17 mouse cellular contexts compared by ENCODE assay signal in genomic region chr1:193390004-193390403, GRCm38 (mm10). TPM values are rescaled to one million over a fixed set of nuclear protein-coding genes. Genes with fewer than 3 reads are reported as not detected.
DNase-seq lines count a peak whose midpoint lies in the region; ATAC-seq and TF ChIP-seq lines count a peak whose summit lies in the region.
"Had no signal": no experiment of that assay in that cellular context is flagged by ENCODE, and none has a peak within 500 bp of the region (broad histone marks: within the 10 kb centered on the region; RNA-seq: fewer than 3 reads in every experiment).

No protein-coding gene starts in this region.

- TF ChIP-seq CTCF in forebrain, postnatal 0 days (IDR thresholded peaks at IDR 0.05; ENCODE audit: low read depth), result no peak

- no peak for DNase-seq in forebrain, postnatal 0 days
- no peak for DNase-seq in hindbrain, embryonic 11.5 days (ENCODE audit: low spot score)
- no peak for DNase-seq in adrenal gland, postnatal 25 days
- DNase-seq: cerebellum, postnatal 36 days; kidney, postnatal 25 days; layer of hippocampus, adult 9-11 months; liver, postnatal 0 days; right cerebral cortex, postnatal 14 days; thymus, postnatal 36 days had no signal

- no peak overlapping the region for H3K9ac ChIP-seq in forebrain, embryonic 15.5 days (replicated peaks)
- H3K9ac ChIP-seq in forebrain, postnatal 0 days, result no peak overlapping the region
- no peak overlapping the region for H3K9ac ChIP-seq in hindbrain, embryonic 11.5 days (ENCODE audit: low read depth, low read length)
- no peak overlapping the region for H3K9ac ChIP-seq in hindbrain, embryonic 16.5 days (ENCODE audit: low read depth, low read length)
- H3K9ac ChIP-seq in hindbrain, embryonic 12.5 days, result no peak overlapping the region
- H3K9ac ChIP-seq in midbrain, embryonic 16.5 days (ENCODE audit: low read depth, low read length), result no peak overlapping the region
- H3K9ac ChIP-seq: limb, embryonic 15.5 days; liver, postnatal 0 days had no signal

- H3K4me1 ChIP-seq in forebrain, embryonic 15.5 days, result peaks cover 29% of the 10 kb centered on the region
- peaks cover 7% of the 10 kb centered on the region for H3K4me1 ChIP-seq in forebrain, postnatal 0 days (ENCODE audit: insufficient read depth)
- H3K4me1 ChIP-seq in hindbrain, embryonic 11.5 days (replicated peaks; ENCODE audit: control insufficient read depth, insufficient read depth, low read length), result peaks cover 6% of the 10 kb centered on the region
- peaks cover 22% of the 10 kb centered on the region for H3K4me1 ChIP-seq in hindbrain, embryonic 16.5 days (ENCODE audit: control insufficient read depth, insufficient read depth, low read depth, low read length)
- peaks cover 46% of the 10 kb centered on the region for H3K4me1 ChIP-seq in hindbrain, embryonic 12.5 days
- H3K4me1 ChIP-seq in midbrain, embryonic 16.5 days (ENCODE audit: control insufficient read depth, insufficient read depth, low read length), result peaks cover 20% of the 10 kb centered on the region; the same call in 1 of the 2 replicates

- H3K9me3 ChIP-seq in forebrain, embryonic 15.5 days, result no peaks in the 10 kb centered on the region
- no peaks in the 10 kb centered on the region for H3K9me3 ChIP-seq in forebrain, postnatal 0 days (ENCODE audit: low read length)
- H3K9me3 ChIP-seq in hindbrain, embryonic 11.5 days (ENCODE audit: control insufficient read depth, low read length), result no peaks in the 10 kb centered on the region
- H3K9me3 ChIP-seq in hindbrain, embryonic 16.5 days (ENCODE audit: control insufficient read depth, low read length), result no peaks in the 10 kb centered on the region
- H3K9me3 ChIP-seq in hindbrain, embryonic 12.5 days (replicated peaks), result no peaks in the 10 kb centered on the region
- H3K9me3 ChIP-seq in midbrain, embryonic 16.5 days (replicated peaks; ENCODE audit: control insufficient read depth, low read length, poor library complexity, severe bottlenecking), result no peaks in the 10 kb centered on the region
- H3K9me3 ChIP-seq: limb, embryonic 15.5 days had no signal

- WGBS in forebrain, embryonic 15.5 days, result 35% methylated on average over 12 of the region's 12 CpGs
- WGBS in forebrain, postnatal 0 days, result 39% methylated on average over 12 of the region's 12 CpGs
- 36% methylated on average over 12 of the region's 12 CpGs for WGBS in hindbrain, embryonic 11.5 days
- WGBS in hindbrain, embryonic 16.5 days, result 30% methylated on average over 12 of the region's 12 CpGs
- 28% methylated on average over 12 of the region's 12 CpGs for WGBS in hindbrain, embryonic 12.5 days
- 23% methylated on average over 12 of the region's 12 CpGs for WGBS in midbrain, embryonic 16.5 days

- no peak overlapping the region for H3K4me2 ChIP-seq in forebrain, embryonic 15.5 days (replicated peaks)
- H3K4me2 ChIP-seq in forebrain, postnatal 0 days (ENCODE audit: low read depth), result no peak overlapping the region
- no peak overlapping the region for H3K4me2 ChIP-seq in hindbrain, embryonic 11.5 days (replicated peaks; ENCODE audit: low read depth, low read length)
- no peak overlapping the region for H3K4me2 ChIP-seq in hindbrain, embryonic 16.5 days (ENCODE audit: low read length)
- no peak overlapping the region for H3K4me2 ChIP-seq in hindbrain, embryonic 12.5 days (replicated peaks)
- H3K4me2 ChIP-seq in midbrain, embryonic 16.5 days (ENCODE audit: low read length), result no peak overlapping the region
- H3K4me2 ChIP-seq: limb, embryonic 15.5 days had no signal

- no peak overlapping the region for H3K4me3 ChIP-seq in forebrain, embryonic 15.5 days
- H3K4me3 ChIP-seq in forebrain, postnatal 0 days (ENCODE audit: low read depth, low read length), result no peak overlapping the region
- H3K4me3 ChIP-seq in hindbrain, embryonic 11.5 days (ENCODE audit: low read depth, low read length), result no peak overlapping the region
- no peak overlapping the region for H3K4me3 ChIP-seq in hindbrain, embryonic 16.5 days (ENCODE audit: low read length)
- H3K4me3 ChIP-seq in hindbrain, embryonic 12.5 days, result no peak overlapping the region
- H3K4me3 ChIP-seq in midbrain, embryonic 16.5 days (ENCODE audit: low read depth, low read length), result no peak overlapping the region
- H3K4me3 ChIP-seq: limb, embryonic 15.5 days had no signal

- no peak for ATAC-seq in forebrain, embryonic 15.5 days (replicated peaks)
- no peak for ATAC-seq in forebrain, postnatal 0 days
- ATAC-seq in hindbrain, embryonic 11.5 days (ENCODE audit: low FRiP score), result no peak
- no peak for ATAC-seq in hindbrain, embryonic 16.5 days
- 0 out of 2 replicates have a peak, but pooled peaks have one; percentile 14 for ATAC-seq in hindbrain, embryonic 12.5 days (ENCODE audit: low FRiP score)
- no peak for ATAC-seq in midbrain, embryonic 16.5 days
- ATAC-seq: intestine, postnatal 0 days; liver, postnatal 0 days; Patski had no signal

- H3K27ac ChIP-seq in forebrain, embryonic 15.5 days (replicated peaks), result 0 out of 2 replicates have a peak overlapping the region, but pooled peaks have one; percentile 0
- H3K27ac ChIP-seq in forebrain, postnatal 0 days (ENCODE audit: low read depth, low read length), result no peak overlapping the region
- H3K27ac ChIP-seq in hindbrain, embryonic 11.5 days (ENCODE audit: low read depth, low read length), result peak overlapping the region; percentile 76
- no peak overlapping the region; the same call in 1 of the 2 replicates for H3K27ac ChIP-seq in hindbrain, embryonic 16.5 days (ENCODE audit: low read depth, low read length)
- peak overlapping the region; percentile 80 for H3K27ac ChIP-seq in hindbrain, embryonic 12.5 days
- H3K27ac ChIP-seq in midbrain, embryonic 16.5 days (ENCODE audit: low read length), result peak overlapping the region; percentile 28
- H3K27ac ChIP-seq: limb, embryonic 15.5 days; stomach, postnatal 0 days had no signal

- H3K27me3 ChIP-seq in forebrain, embryonic 15.5 days, result no peaks in the 10 kb centered on the region
- no peaks in the 10 kb centered on the region for H3K27me3 ChIP-seq in forebrain, postnatal 0 days (ENCODE audit: insufficient read depth, low read length)
- H3K27me3 ChIP-seq in hindbrain, embryonic 11.5 days (ENCODE audit: control insufficient read depth, insufficient read depth, low read length), result no peaks in the 10 kb centered on the region
- no peaks in the 10 kb centered on the region for H3K27me3 ChIP-seq in hindbrain, embryonic 16.5 days (replicated peaks; ENCODE audit: control insufficient read depth, insufficient read depth, low read length)
- H3K27me3 ChIP-seq in hindbrain, embryonic 12.5 days, result no peaks in the 10 kb centered on the region
- H3K27me3 ChIP-seq in midbrain, embryonic 16.5 days (ENCODE audit: control insufficient read depth, insufficient read depth, low read depth, low read length), result no peaks in the 10 kb centered on the region
- H3K27me3 ChIP-seq: Patski had no signal

- no peaks in the 10 kb centered on the region for H3K36me3 ChIP-seq in forebrain, embryonic 15.5 days
- no peaks in the 10 kb centered on the region for H3K36me3 ChIP-seq in forebrain, postnatal 0 days (ENCODE audit: insufficient read depth)
- no peaks in the 10 kb centered on the region for H3K36me3 ChIP-seq in hindbrain, embryonic 11.5 days (ENCODE audit: control insufficient read depth, insufficient read depth, low read length)
- no peaks in the 10 kb centered on the region for H3K36me3 ChIP-seq in hindbrain, embryonic 16.5 days (ENCODE audit: control insufficient read depth, insufficient read depth, low read length)
- H3K36me3 ChIP-seq in hindbrain, embryonic 12.5 days, result no peaks in the 10 kb centered on the region
- H3K36me3 ChIP-seq in midbrain, embryonic 16.5 days (ENCODE audit: control insufficient read depth, insufficient read depth, low read length), result no peaks in the 10 kb centered on the region
- H3K36me3 ChIP-seq: limb, embryonic 15.5 days had no signal

RNA-seq across cellular contexts. Expression of gene Camk1g, which starts 19.9 kb away (rescaled TPM):
- 43.6 and 44.8 TPM in 2 replicates for polyA plus RNA-seq in forebrain, embryonic 15.5 days (2015; fragmentation: Nextera tagmentation; extraction: Ambion mirVana)
- total RNA-seq in forebrain, postnatal 0 days (2014; rRNA removed), result 50.3 and 56.1 TPM in 2 replicates
- 37.4 and 46.0 TPM in 2 replicates for polyA plus RNA-seq in forebrain, postnatal 0 days (2015; fragmentation: Nextera tagmentation; extraction: Ambion mirVana)
- 12.2 and 13.7 TPM in 2 replicates for polyA plus RNA-seq in hindbrain, embryonic 11.5 days (2014; fragmentation: Nextera tagmentation; extraction: Ambion mirVana)
- polyA plus RNA-seq in hindbrain, embryonic 16.5 days (2015; fragmentation: Nextera tagmentation; extraction: Ambion mirVana), result 44.2 and 44.6 TPM in 2 replicates
- polyA plus RNA-seq in hindbrain, embryonic 12.5 days (2016; fragmentation: Nextera tagmentation; extraction: Ambion mirVana), result 19.7 and 20.3 TPM in 2 replicates
- polyA plus RNA-seq in midbrain, embryonic 16.5 days (2015; fragmentation: Nextera tagmentation; extraction: Ambion mirVana), result 53.5 and 54.1 TPM in 2 replicates
- total RNA-seq in adrenal gland, postnatal 25 days (2021), result 0.12 TPM in 1 of 2 replicates, not detected in the other

Comparison
In these comparisons a context has a peak if more than half of its experiments do, and no peak if none do; other contexts are left out.
1. H3K27ac ChIP-seq: peak in forebrain, embryonic 15.5 days (single experiment), hindbrain, embryonic 11.5 days (single experiment), hindbrain, embryonic 12.5 days (single experiment) and midbrain, embryonic 16.5 days (single experiment); none in forebrain, postnatal 0 days (single experiment) and hindbrain, embryonic 16.5 days (single experiment).